Mouse (Mus musculus): ENCODE data around the gene Pam. TPM values are rescaled to one million over a fixed set of nuclear protein-coding genes. Genes with fewer than 3 reads are reported as not detected.

The Pam gene
- polyA plus RNA-seq, 1 experiment from 2014 or later = 55.7 TPM

- Histone ChIP-seq H3K4me1 (peaks cover 3% of the 10 kb centered on the region; the same call in 1 of the 2 replicates), H3K9me3 (no peaks in the 10 kb centered on the region), H3K9ac (no peak overlapping the region), H3K4me2 (no peak overlapping the region), H3K27ac (no peak overlapping the region), H3K4me3 (no peak overlapping the region), H3K27me3 (no peaks in the 10 kb centered on the region), H3K36me3 (no peaks in the 10 kb centered on the region)
- no peak for ATAC-seq (ENCODE audit: insufficient number of reproducible peaks, low FRiP score, low TSS enrichment, low read depth)
- WGBS = 66% methylated on average over 3 of the region's 3 CpGs
Measured at GRCm38 (mm10) chr1:97947100-97947499, 148.3 kb downstream of the Pam start.

DNA sequence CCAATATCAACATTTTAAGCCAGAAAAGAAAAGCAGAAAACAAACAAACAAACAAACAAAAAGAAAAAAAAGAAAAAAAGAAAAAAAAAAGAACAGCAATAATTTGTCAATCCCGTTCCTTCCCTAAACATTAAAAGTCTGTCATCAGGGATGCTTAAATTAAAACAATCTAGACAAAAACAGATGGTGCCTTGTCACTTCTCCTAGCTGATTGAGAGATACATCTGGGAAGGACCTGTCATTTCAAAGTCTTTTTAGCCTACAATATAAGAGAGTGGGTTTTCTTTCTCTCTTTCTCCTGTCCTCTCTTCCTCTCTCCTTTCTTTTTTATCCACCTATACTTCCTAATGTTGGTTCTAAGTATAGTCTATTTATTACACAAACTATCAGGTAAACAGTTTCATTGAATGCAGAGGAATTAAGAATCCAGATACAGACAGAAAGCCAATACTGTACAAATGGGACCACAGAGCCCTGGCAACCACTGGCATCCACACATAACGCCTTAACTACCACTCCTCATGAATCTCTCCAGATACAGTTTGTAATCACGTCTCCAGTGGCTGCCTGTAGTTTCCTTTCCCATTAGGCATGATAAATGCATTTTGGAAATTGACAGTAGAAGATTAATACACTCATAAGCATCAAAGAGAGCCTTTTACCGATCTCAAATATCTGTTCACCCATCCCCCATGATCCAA is 151.4 kb downstream of the Pam start:
- no peak for ATAC-seq (ENCODE audit: insufficient number of reproducible peaks, low FRiP score, low TSS enrichment, low read depth)
- no peaks in the 10 kb centered on the region for H3K9me3 ChIP-seq
- WGBS = 46% methylated on average over 4 of the region's 4 CpGs
- no peak overlapping the region for H3K4me3 ChIP-seq
- H3K9ac ChIP-seq = no peak overlapping the region
- H3K27ac ChIP-seq = no peak overlapping the region
- H3K4me1 ChIP-seq = peaks cover 3% of the 10 kb centered on the region; the same call in 1 of the 2 replicates
- H3K4me2 ChIP-seq = no peak overlapping the region
- no peaks in the 10 kb centered on the region for H3K36me3 ChIP-seq
- H3K27me3 ChIP-seq = no peaks in the 10 kb centered on the region

GRCm38 (mm10) chr1:97943402-97943801 is 152.0 kb downstream of the Pam start:
- Histone ChIP-seq H3K27ac (no peak overlapping the region), H3K27me3 (no peaks in the 10 kb centered on the region), H3K36me3 (no peaks in the 10 kb centered on the region), H3K4me1 (peaks cover 3% of the 10 kb centered on the region; the same call in 1 of the 2 replicates), H3K9ac (no peak overlapping the region), H3K9me3 (no peaks in the 10 kb centered on the region), H3K4me3 (no peak overlapping the region), H3K4me2 (no peak overlapping the region)
- ATAC-seq (ENCODE audit: insufficient number of reproducible peaks, low FRiP score, low TSS enrichment, low read depth) = no peak
- 46% methylated on average over 4 of the region's 4 CpGs for WGBS

GRCm38 (mm10) chr1:97942966-97943365 is 152.5 kb downstream of the Pam start:
- ATAC-seq (ENCODE audit: insufficient number of reproducible peaks, low FRiP score, low TSS enrichment, low read depth) = no peak
- 43% methylated on average over 2 of the region's 2 CpGs for WGBS
- Histone ChIP-seq H3K9ac (no peak overlapping the region), H3K36me3 (no peaks in the 10 kb centered on the region), H3K4me1 (peaks cover 3% of the 10 kb centered on the region; the same call in 1 of the 2 replicates), H3K4me2 (no peak overlapping the region), H3K27me3 (no peaks in the 10 kb centered on the region), H3K27ac (no peak overlapping the region), H3K9me3 (no peaks in the 10 kb centered on the region), H3K4me3 (no peak overlapping the region)

- WGBS = 86% methylated on average over 3 of the region's 3 CpGs
- Histone ChIP-seq H3K4me2 (no peak overlapping the region), H3K36me3 (no peaks in the 10 kb centered on the region), H3K4me1 (peaks cover 2% of the 10 kb centered on the region; the same call in 1 of the 2 replicates), H3K27me3 (no peaks in the 10 kb centered on the region), H3K9ac (no peak overlapping the region), H3K4me3 (no peak overlapping the region), H3K9me3 (no peaks in the 10 kb centered on the region), H3K27ac (no peak overlapping the region)
- ATAC-seq (ENCODE audit: insufficient number of reproducible peaks, low FRiP score, low TSS enrichment, low read depth) = no peak
Measured at GRCm38 (mm10) chr1:97938586-97938985, 156.9 kb downstream of the Pam start.

GRCm38 (mm10) chr1:97938053-97938452 is 157.4 kb downstream of the Pam start:
- Histone ChIP-seq H3K9me3 (no peaks in the 10 kb centered on the region), H3K27me3 (no peaks in the 10 kb centered on the region), H3K4me1 (no peaks in the 10 kb centered on the region), H3K36me3 (no peaks in the 10 kb centered on the region), H3K27ac (no peak overlapping the region), H3K4me3 (no peak overlapping the region), H3K9ac (no peak overlapping the region), H3K4me2 (no peak overlapping the region)
- no peak for ATAC-seq (ENCODE audit: insufficient number of reproducible peaks, low FRiP score, low TSS enrichment, low read depth)
- 69% methylated on average over 3 of the region's 3 CpGs for WGBS

- H3K27me3 ChIP-seq = no peaks in the 10 kb centered on the region
- H3K4me1 ChIP-seq = no peaks in the 10 kb centered on the region
- H3K9me3 ChIP-seq = no peaks in the 10 kb centered on the region
- no peak overlapping the region for H3K4me3 ChIP-seq
- H3K4me2 ChIP-seq = no peak overlapping the region
- ATAC-seq (ENCODE audit: insufficient number of reproducible peaks, low FRiP score, low TSS enrichment, low read depth) = no peak
- no peak overlapping the region for H3K27ac ChIP-seq
- H3K9ac ChIP-seq = no peak overlapping the region
- H3K36me3 ChIP-seq = no peaks in the 10 kb centered on the region
Measured at GRCm38 (mm10) chr1:97934940-97935339, 160.5 kb downstream of the Pam start.

DNA sequence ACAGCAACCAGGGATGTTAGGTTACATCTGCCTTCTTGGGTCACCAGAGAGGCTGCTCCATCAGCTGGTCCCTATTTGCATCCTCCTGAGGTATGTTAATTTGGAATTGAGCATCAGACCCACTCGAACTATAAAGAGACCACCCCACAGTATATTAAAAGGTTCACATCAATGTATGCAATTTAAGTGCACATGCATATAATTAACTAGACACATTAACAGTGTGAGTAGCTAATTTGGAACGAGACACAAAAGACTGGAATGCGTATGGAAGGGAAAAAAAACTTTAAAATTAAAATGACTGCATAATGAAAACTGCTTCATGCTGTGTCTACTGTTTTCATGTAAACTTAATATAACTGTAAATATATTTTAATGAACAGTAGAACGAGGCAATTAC is 164.2 kb downstream of the Pam start:
- Histone ChIP-seq H3K4me3 (no peak overlapping the region), H3K4me2 (no peak overlapping the region), H3K36me3 (no peaks in the 10 kb centered on the region), H3K9me3 (no peaks in the 10 kb centered on the region), H3K9ac (no peak overlapping the region), H3K27me3 (no peaks in the 10 kb centered on the region), H3K27ac (no peak overlapping the region), H3K4me1 (no peaks in the 10 kb centered on the region)
- ATAC-seq (ENCODE audit: insufficient number of reproducible peaks, low FRiP score, low TSS enrichment, low read depth) = no peak
- 50% methylated on average over 4 of the region's 4 CpGs for WGBS

DNA sequence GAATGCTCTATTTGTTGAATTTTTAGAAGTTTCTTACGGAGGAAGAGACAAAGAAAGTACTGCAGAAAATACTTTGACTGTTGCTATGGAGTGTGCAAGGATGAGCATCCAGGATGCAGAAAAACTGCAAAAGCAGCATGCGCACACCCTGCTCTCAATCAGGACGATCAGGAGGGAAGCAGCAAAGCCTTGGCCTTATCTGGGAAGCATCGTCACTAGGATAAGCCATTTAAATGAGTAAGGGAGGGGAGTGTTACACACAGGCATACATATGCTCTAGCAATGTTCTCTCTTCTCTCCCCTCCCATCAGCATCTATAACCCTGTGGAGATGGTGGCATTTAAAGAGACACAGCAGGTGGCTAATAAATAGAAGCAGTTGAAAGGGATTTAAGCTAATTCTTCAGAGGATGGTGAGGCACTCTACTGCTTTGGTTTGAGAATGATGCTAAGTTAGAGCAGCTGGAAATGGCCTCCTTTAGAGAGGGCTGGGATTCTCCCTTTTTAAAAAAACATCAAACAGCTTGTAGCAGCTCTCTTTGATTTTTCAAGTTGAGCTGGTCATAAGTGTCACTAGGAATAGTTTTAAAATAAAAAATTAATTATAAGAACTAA is 165.9 kb downstream of the Pam start:
- Histone ChIP-seq H3K9me3 (no peaks in the 10 kb centered on the region), H3K27ac (no peak overlapping the region), H3K36me3 (no peaks in the 10 kb centered on the region), H3K27me3 (no peaks in the 10 kb centered on the region), H3K4me1 (no peaks in the 10 kb centered on the region), H3K4me2 (no peak overlapping the region), H3K4me3 (no peak overlapping the region), H3K9ac (no peak overlapping the region)
- WGBS = 57% methylated on average over 4 of the region's 4 CpGs
- no peak for ATAC-seq (ENCODE audit: insufficient number of reproducible peaks, low FRiP score, low TSS enrichment, low read depth)

DNA sequence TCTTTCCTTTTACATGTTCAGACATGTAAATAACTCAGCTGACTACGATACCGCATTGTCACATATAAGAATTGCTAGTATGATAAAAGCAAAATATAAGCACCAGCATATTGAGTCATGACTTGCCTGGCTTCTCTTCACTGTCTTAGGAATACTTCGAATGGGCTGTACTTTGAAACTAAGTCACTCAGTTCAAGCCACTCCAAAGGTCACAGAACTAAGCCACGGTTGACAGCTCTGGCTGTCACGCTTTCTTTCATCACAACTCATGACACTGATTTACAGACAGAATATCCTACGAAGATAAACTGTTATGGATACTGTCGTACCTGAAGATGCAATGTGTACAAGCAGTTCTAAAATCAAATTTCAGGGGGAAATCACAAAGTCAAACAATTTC is 168.7 kb downstream of the Pam start:
- H3K9me3 ChIP-seq = no peaks in the 10 kb centered on the region
- H3K4me1 ChIP-seq = no peaks in the 10 kb centered on the region
- 79% methylated on average over 7 of the region's 7 CpGs for WGBS

DNA sequence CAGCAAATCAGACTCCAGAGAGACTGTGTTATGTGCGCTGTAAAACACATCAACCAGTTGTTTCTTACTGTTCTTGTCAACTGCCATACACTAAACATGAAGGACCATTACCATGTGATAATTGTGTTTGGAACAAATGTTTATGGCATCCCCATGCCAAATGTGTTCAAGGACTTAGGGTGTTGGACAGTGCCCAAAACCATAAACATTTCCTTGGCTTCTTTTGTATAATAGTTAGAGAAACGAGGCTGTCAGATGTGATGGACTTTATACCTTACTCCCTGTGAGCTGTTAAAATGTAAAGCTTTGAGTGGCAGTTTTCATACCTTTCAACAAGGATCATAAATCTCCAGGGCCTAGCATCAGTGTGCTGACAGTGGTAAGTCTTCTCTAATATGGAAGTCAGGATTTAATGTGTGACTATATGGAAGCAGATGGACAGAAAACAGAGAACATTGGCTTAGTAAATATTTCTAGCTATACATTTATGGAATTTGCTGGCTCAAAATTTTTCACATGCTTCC is 169.4 kb downstream of the Pam start:
- H3K27me3 ChIP-seq = no peaks in the 10 kb centered on the region
- H3K36me3 ChIP-seq = no peaks in the 10 kb centered on the region
- no peak for ATAC-seq (ENCODE audit: insufficient number of reproducible peaks, low FRiP score, low TSS enrichment, low read depth)
- WGBS = 53% methylated on average over 2 of the region's 2 CpGs
- no peak overlapping the region for H3K4me2 ChIP-seq
- no peaks in the 10 kb centered on the region for H3K4me1 ChIP-seq
- H3K27ac ChIP-seq = no peak overlapping the region
- no peak overlapping the region for H3K4me3 ChIP-seq
- H3K9me3 ChIP-seq = no peaks in the 10 kb centered on the region
- H3K9ac ChIP-seq = no peak overlapping the region

More for the DNA sequence above, 168.7 kb downstream of the Pam start:
- Histone ChIP-seq H3K27ac (no peak overlapping the region), H3K4me2 (no peak overlapping the region), H3K9ac (no peak overlapping the region), H3K36me3 (no peaks in the 10 kb centered on the region), H3K27me3 (no peaks in the 10 kb centered on the region), H3K4me3 (no peak overlapping the region)
- no peak for ATAC-seq (ENCODE audit: insufficient number of reproducible peaks, low FRiP score, low TSS enrichment, low read depth)

- no peaks in the 10 kb centered on the region for H3K27me3 ChIP-seq
- no peak for ATAC-seq (ENCODE audit: insufficient number of reproducible peaks, low FRiP score, low TSS enrichment, low read depth)
- no peak overlapping the region for H3K4me2 ChIP-seq
- H3K9me3 ChIP-seq = no peaks in the 10 kb centered on the region
- H3K27ac ChIP-seq = no peak overlapping the region
- H3K4me1 ChIP-seq = no peaks in the 10 kb centered on the region
- WGBS = 80% methylated on average over 6 of the region's 6 CpGs
- H3K36me3 ChIP-seq = no peaks in the 10 kb centered on the region
- H3K9ac ChIP-seq = no peak overlapping the region
- H3K4me3 ChIP-seq = no peak overlapping the region
Measured at GRCm38 (mm10) chr1:97922395-97922794, 173.1 kb downstream of the Pam start.
